In genomic region chr14:52003981-52004495, GRCm38 (mm10) we compare ENCODE assay signal across 8 mouse cellular contexts. TPM values are rescaled to one million over a fixed set of nuclear protein-coding genes. Genes with fewer than 3 reads are reported as not detected.
DNase-seq lines count a peak whose midpoint lies in the region; ATAC-seq and TF ChIP-seq lines count a peak whose summit lies in the region.
"Had no signal": no experiment of that assay in that cellular context is flagged by ENCODE, and none has a peak within 500 bp of the region (broad histone marks: within the 10 kb centered on the region; RNA-seq: fewer than 3 reads in every experiment).

No protein-coding gene starts in this region.

- H3K27ac ChIP-seq in forebrain, embryonic 15.5 days (replicated peaks), result peak overlapping the region; percentile 82
- peak overlapping the region; percentile 94 for H3K27ac ChIP-seq in midbrain, postnatal 0 days (ENCODE audit: low read depth, low read length)
- no peak overlapping the region for H3K27ac ChIP-seq in heart, embryonic 10.5 days
- H3K27ac ChIP-seq: lung, embryonic 15.5 days had no signal

- peak overlapping the region; percentile 33; the same call in 1 of the 2 replicates for H3K9ac ChIP-seq in forebrain, embryonic 15.5 days (replicated peaks)
- peak overlapping the region; percentile 57 for H3K9ac ChIP-seq in midbrain, postnatal 0 days (replicated peaks; ENCODE audit: low read length, poor library complexity, severe bottlenecking)
- H3K9ac ChIP-seq: lung, embryonic 15.5 days had no signal

- H3K27me3 ChIP-seq in forebrain, embryonic 15.5 days, result no peaks in the 10 kb centered on the region
- no peaks in the 10 kb centered on the region for H3K27me3 ChIP-seq in midbrain, postnatal 0 days (ENCODE audit: insufficient read depth, low read length)
- no peaks in the 10 kb centered on the region for H3K27me3 ChIP-seq in heart, embryonic 10.5 days (ENCODE audit: insufficient read depth, poor library complexity, severe bottlenecking)
- H3K27me3 ChIP-seq: lung, embryonic 15.5 days had no signal

- H3K4me2 ChIP-seq in forebrain, embryonic 15.5 days (replicated peaks), result peak overlapping the region; percentile 48
- H3K4me2 ChIP-seq in midbrain, postnatal 0 days (ENCODE audit: low read depth, low read length, poor library complexity, severe bottlenecking), result peak overlapping the region; percentile 52
- H3K4me2 ChIP-seq: lung, embryonic 15.5 days had no signal

- no peaks in the 10 kb centered on the region for H3K9me3 ChIP-seq in forebrain, embryonic 15.5 days
- H3K9me3 ChIP-seq in midbrain, postnatal 0 days (ENCODE audit: low read length), result no peaks in the 10 kb centered on the region
- H3K9me3 ChIP-seq in heart, embryonic 10.5 days, result no peaks in the 10 kb centered on the region
- H3K9me3 ChIP-seq: lung, embryonic 15.5 days had no signal

- peaks cover 62% of the 10 kb centered on the region for H3K36me3 ChIP-seq in forebrain, embryonic 15.5 days
- H3K36me3 ChIP-seq in midbrain, postnatal 0 days (ENCODE audit: insufficient read depth, low read length), result peaks cover 55% of the 10 kb centered on the region
- H3K36me3 ChIP-seq in heart, embryonic 10.5 days, result peaks cover 90% of the 10 kb centered on the region

- peak overlapping the region; percentile 30 for H3K4me3 ChIP-seq in forebrain, embryonic 15.5 days
- H3K4me3 ChIP-seq in midbrain, postnatal 0 days (ENCODE audit: low read depth, low read length), result peak overlapping the region; percentile 22
- no peak overlapping the region for H3K4me3 ChIP-seq in heart, embryonic 10.5 days
- H3K4me3 ChIP-seq: lung, embryonic 15.5 days had no signal

- TF ChIP-seq CTCF in midbrain, postnatal 0 days (IDR thresholded peaks at IDR 0.05), result peak; percentile 29; the same call in 1 of the 2 replicates

- DNase-seq in CD8-positive naive resting alpha-beta T cell, adult 2 months (ENCODE audit: low read depth in 2 of 2, low spot score in 2 of 2), result peak; percentile 46 to 65
- peak; percentile 63 for DNase-seq in ZHBTc4 (ENCODE audit: low read depth, low spot score)
- DNase-seq in layer of hippocampus, postnatal 10 days (ENCODE audit: low spot score in 2 of 2), result peak; percentile 60 to 78
- peak; percentile 97 for DNase-seq in midbrain, postnatal 0 days (ENCODE audit: low spot score)
- DNase-seq in gastrocnemius, adult 18-20 months (ENCODE audit: low spot score), result no peak
- DNase-seq in heart, embryonic 10.5 days (ENCODE audit: low spot score), result no peak

- H3K4me1 ChIP-seq in forebrain, embryonic 15.5 days, result peaks cover 43% of the 10 kb centered on the region
- H3K4me1 ChIP-seq in midbrain, postnatal 0 days (ENCODE audit: insufficient read depth, low read length), result peaks cover 21% of the 10 kb centered on the region
- H3K4me1 ChIP-seq in heart, embryonic 10.5 days, result peaks cover 47% of the 10 kb centered on the region

- peak; percentile 85 for ATAC-seq in forebrain, embryonic 15.5 days (replicated peaks)
- ATAC-seq in midbrain, postnatal 0 days (ENCODE audit: low FRiP score), result peak; percentile 85

- WGBS in forebrain, embryonic 15.5 days, result 2% methylated on average over 16 of the region's 16 CpGs
- WGBS in midbrain, postnatal 0 days, result 2% methylated on average over 16 of the region's 16 CpGs
- 56% methylated on average over 16 of the region's 16 CpGs for WGBS in heart, embryonic 10.5 days

RNA-seq across cellular contexts. Expression of gene Tmem253, which starts 11.4 kb away (rescaled TPM):
- 0.28 and 0.64 TPM in 2 replicates for polyA plus RNA-seq in forebrain, embryonic 15.5 days (2015; fragmentation: Nextera tagmentation; extraction: Ambion mirVana)
- total RNA-seq in layer of hippocampus, postnatal 10 days (2021), result under 1 TPM in 1 of 2 experiments, not detected in 1; 0.51 TPM
- total RNA-seq in midbrain, postnatal 0 days (2014; rRNA removed), result not detected in 2 replicates
- 0.18 and 0.81 TPM in 2 replicates for polyA plus RNA-seq in midbrain, postnatal 0 days (2015; fragmentation: Nextera tagmentation; extraction: Ambion mirVana)
- total RNA-seq in gastrocnemius, adult 18-20 months (2021), result 1 to 10 TPM in 1 of 2 experiments, under 1 TPM in 1; 0.84 to 1.2 TPM
- 0.27 and 0.57 TPM in 2 replicates for polyA plus RNA-seq in heart, embryonic 10.5 days (2016; fragmentation: Nextera tagmentation; extraction: Ambion mirVana)

RNA-seq across cellular contexts. Expression of gene Zfp219, which starts 16.5 kb away (rescaled TPM):
- polyA plus RNA-seq in forebrain, embryonic 15.5 days (2015; fragmentation: Nextera tagmentation; extraction: Ambion mirVana), result 43.3 and 48.9 TPM in 2 replicates
- total RNA-seq in layer of hippocampus, postnatal 10 days (2021), result 10 to 100 TPM; 43.5 to 45.0 TPM
- 60.4 and 65.5 TPM in 2 replicates for total RNA-seq in midbrain, postnatal 0 days (2014; rRNA removed)
- polyA plus RNA-seq in midbrain, postnatal 0 days (2015; fragmentation: Nextera tagmentation; extraction: Ambion mirVana), result 23.5 TPM in 2 replicates
- 10 to 100 TPM; 11.1 to 14.4 TPM for total RNA-seq in gastrocnemius, adult 18-20 months (2021)
- 21.5 and 31.1 TPM in 2 replicates for polyA plus RNA-seq in heart, embryonic 10.5 days (2016; fragmentation: Nextera tagmentation; extraction: Ambion mirVana)

RNA-seq across cellular contexts. Expression of gene Arhgef40, which starts 19.5 kb away (rescaled TPM):
- polyA plus RNA-seq in forebrain, embryonic 15.5 days (2015; fragmentation: Nextera tagmentation; extraction: Ambion mirVana), result 65.7 and 69.8 TPM in 2 replicates
- total RNA-seq in layer of hippocampus, postnatal 10 days (2021), result 10 to 100 TPM; 53.4 to 59.6 TPM
- 93.8 and 108 TPM in 2 replicates for total RNA-seq in midbrain, postnatal 0 days (2014; rRNA removed)
- polyA plus RNA-seq in midbrain, postnatal 0 days (2015; fragmentation: Nextera tagmentation; extraction: Ambion mirVana), result 58.0 and 66.1 TPM in 2 replicates
- total RNA-seq in gastrocnemius, adult 18-20 months (2021), result 10 to 100 TPM in 1 of 2 experiments, 1 to 10 TPM in 1; 7.8 to 13.7 TPM
- 72.3 and 86.4 TPM in 2 replicates for polyA plus RNA-seq in heart, embryonic 10.5 days (2016; fragmentation: Nextera tagmentation; extraction: Ambion mirVana)

RNA-seq across cellular contexts. Expression of gene Olfr221, which starts 38.2 kb away (rescaled TPM):
- not detected in 2 replicates for polyA plus RNA-seq in forebrain, embryonic 15.5 days (2015; fragmentation: Nextera tagmentation; extraction: Ambion mirVana)
- not detected for total RNA-seq in layer of hippocampus, postnatal 10 days (2021)
- not detected in 2 replicates for total RNA-seq in midbrain, postnatal 0 days (2014; rRNA removed)
- polyA plus RNA-seq in midbrain, postnatal 0 days (2015; fragmentation: Nextera tagmentation; extraction: Ambion mirVana), result not detected in 2 replicates
- not detected for total RNA-seq in gastrocnemius, adult 18-20 months (2021)
- polyA plus RNA-seq in heart, embryonic 10.5 days (2016; fragmentation: Nextera tagmentation; extraction: Ambion mirVana), result not detected in 2 replicates
- polyA plus RNA-seq: lung, embryonic 15.5 days had no signal

Comparison
In these comparisons a context has a peak if more than half of its experiments do, and no peak if none do; other contexts are left out.
1. DNase-seq: peak in CD8-positive naive resting alpha-beta T cell, adult 2 months (2 of 2), ZHBTc4 (single experiment), layer of hippocampus, postnatal 10 days (2 of 2) and midbrain, postnatal 0 days (single experiment); none in gastrocnemius, adult 18-20 months (single experiment) and heart, embryonic 10.5 days (single experiment).